Mouse (Mus musculus) lung, adult 18-20 months (tissue): Measurements from ENCODE around the gene Fam166a.

Experiments used
- DNase-seq, 2 experiments: peaks; one replicate each; pipeline ENCODE4 v3.0.0; 2022; ENCODE audit warnings: mixed read lengths in 2 of 2

Gene Fam166a

GRCm38 (mm10) chr2:25185625-25186574 is 32.6 kb upstream of the Fam166a start:
- peak; percentile 68 to 72 for DNase-seq

- no peak for DNase-seq
Measured at GRCm38 (mm10) chr2:25186575-25186930, 32.0 kb upstream of the Fam166a start.

- DNase-seq: no peak
Measured at GRCm38 (mm10) chr2:25187841-25188240, 30.7 kb upstream of the Fam166a start.

- peak; percentile 88 to 91 for DNase-seq
Measured at GRCm38 (mm10) chr2:25193330-25193770, 25.2 kb upstream of the Fam166a start.

- DNase-seq: no peak
Measured at GRCm38 (mm10) chr2:25194006-25194405, 24.5 kb upstream of the Fam166a start.

GRCm38 (mm10) chr2:25194486-25195171 is 23.9 kb upstream of the Fam166a start:
- DNase-seq: peak; percentile 42 to 46

GRCm38 (mm10) chr2:25195211-25196156 is 23.1 kb upstream of the Fam166a start:
- DNase-seq: peak; percentile 87 to 88

- DNase-seq: peak; percentile 93 to 94
Measured at GRCm38 (mm10) chr2:25196172-25196954, 22.2 kb upstream of the Fam166a start, which contains the start of gene Tor4a. TSS of gene Tor4a (minus strand) at chr2:25196886.

GRCm38 (mm10) chr2:25197191-25197590 is 21.4 kb upstream of the Fam166a start:
- peak; percentile 64 to 71 for DNase-seq

- peak in 1 of 2 experiments; percentile 25 for DNase-seq
Measured at GRCm38 (mm10) chr2:25197946-25198345, 20.6 kb upstream of the Fam166a start.

GRCm38 (mm10) chr2:25200631-25201030 is 17.9 kb upstream of the Fam166a start:
- DNase-seq: no peak

- DNase-seq: no peak
Measured at GRCm38 (mm10) chr2:25203631-25204214, 14.8 kb upstream of the Fam166a start.

GRCm38 (mm10) chr2:25207593-25207992 is 11.0 kb upstream of the Fam166a start:
- no peak for DNase-seq

- DNase-seq: peak in 1 of 2 experiments; percentile 15
Measured at GRCm38 (mm10) chr2:25210686-25211085, 7.9 kb upstream of the Fam166a start.

- peak; percentile 92 to 95 for DNase-seq
Measured at GRCm38 (mm10) chr2:25211121-25211670, 7.3 kb upstream of the Fam166a start, which contains the start of gene Nelfb. TSS of gene Nelfb (minus strand) at chr2:25211489.

- no peak for DNase-seq
Measured at GRCm38 (mm10) chr2:25213266-25213865, 5.2 kb upstream of the Fam166a start.

GRCm38 (mm10) chr2:25214444-25214843 is 4.1 kb upstream of the Fam166a start, which contains the start of gene Stpg3:
TSS of gene Stpg3 (minus strand) at chr2:25214637.
- DNase-seq: no peak

- DNase-seq: no peak
Measured at GRCm38 (mm10) chr2:25217666-25218065, 879 bp upstream of the Fam166a start.

- no peak for DNase-seq
Measured at GRCm38 (mm10) chr2:25221331-25221772, 2.8 kb downstream of the Fam166a start.
